Mouse (Mus musculus): Measurements from ENCODE around the gene Uimc1.

GRCm38 (mm10) chr13:54983614-54984013 lies 116.5 kb downstream of the Uimc1 start:
- TF ChIP-seq CTCF (IDR thresholded peaks at IDR 0.05; ENCODE audit: insufficient read depth, low read length): 0 out of 2 replicates have a peak, but pooled peaks have one; percentile 13
- TF ChIP-seq POLR2A (IDR thresholded peaks at IDR 0.05; ENCODE audit: borderline replicate concordance, extremely low read depth, low read depth, low read length): no peak

All from lung, adult 2 months (tissue).